Mouse (Mus musculus) E14TG2a.4 (cell line): ENCODE results near the gene Celf2.

Experiments used
- H3K27me3 ChIP-seq: 2 replicates; pipeline ENCODE4 v1.6.1; 2014; ENCODE audit warnings: low read length, control low read depth; ENCODE audit not compliant: insufficient read depth
- H3K36me3 ChIP-seq: 2 replicates; pipeline ENCODE4 v1.6.1; 2014; ENCODE audit warnings: low read length, control low read depth; ENCODE audit not compliant: insufficient read depth
- H3K4me1 ChIP-seq: replicated peaks from 2 replicates; pipeline ENCODE4 v1.6.1; 2014; ENCODE audit warnings: low read depth, low read length, control low read depth
- H3K4me3 ChIP-seq: replicated peaks from 2 replicates; pipeline ENCODE4 v1.5.1; 2014; ENCODE audit warnings: mild to moderate bottlenecking, low read length
- H3K9me3 ChIP-seq: 2 replicates; pipeline ENCODE4 v1.6.1; 2014; ENCODE audit warnings: low read length, control low read depth
- CTCF ChIP-seq: conservative IDR thresholded peaks from 2 replicates; pipeline ENCODE4 v1.5.1; 2014; ENCODE audit warnings: low read length
- NANOG ChIP-seq: IDR thresholded peaks from 2 replicates; pipeline ENCODE4 v1.6.1; 2014; ENCODE audit warnings: borderline replicate concordance, low read length, mixed read lengths
- POU5F1 ChIP-seq: IDR thresholded peaks from 2 replicates; pipeline ENCODE4 v1.6.1; 2014; ENCODE audit warnings: low read length, borderline replicate concordance

Gene Celf2

GRCm38 (mm10) chr2:7367738-7368137, 141.6 kb downstream of the Celf2 start:
- TF ChIP-seq NANOG: no peak
- TF ChIP-seq CTCF: no peak
- TF ChIP-seq POU5F1: no peak
- no peak overlapping the region for H3K4me3 ChIP-seq
- H3K36me3 ChIP-seq: no peaks in the 10 kb centered on the region
- no peaks in the 10 kb centered on the region for H3K27me3 ChIP-seq
- H3K4me1 ChIP-seq: no peaks in the 10 kb centered on the region
- no peaks in the 10 kb centered on the region for H3K9me3 ChIP-seq

- no peak for TF ChIP-seq POU5F1
- no peak for TF ChIP-seq CTCF
- no peak for TF ChIP-seq NANOG
- Histone ChIP-seq H3K9me3 (no peaks in the 10 kb centered on the region), H3K4me1 (no peaks in the 10 kb centered on the region), H3K4me3 (no peak overlapping the region), H3K36me3 (no peaks in the 10 kb centered on the region), H3K27me3 (no peaks in the 10 kb centered on the region)
Measured at GRCm38 (mm10) chr2:7359557-7359956, 149.8 kb downstream of the Celf2 start.

GRCm38 (mm10) chr2:7358816-7359215, 150.5 kb downstream of the Celf2 start:
- Histone ChIP-seq H3K4me3 (no peak overlapping the region), H3K36me3 (no peaks in the 10 kb centered on the region), H3K4me1 (no peaks in the 10 kb centered on the region), H3K27me3 (no peaks in the 10 kb centered on the region), H3K9me3 (no peaks in the 10 kb centered on the region)
- TF ChIP-seq POU5F1: no peak
- no peak for TF ChIP-seq NANOG
- TF ChIP-seq CTCF: no peak

GRCm38 (mm10) chr2:7351234-7351633, 158.1 kb downstream of the Celf2 start:
- Histone ChIP-seq H3K9me3 (peaks cover 6% of the 10 kb centered on the region; the same call in 1 of the 2 replicates), H3K4me3 (no peak overlapping the region), H3K4me1 (no peaks in the 10 kb centered on the region), H3K36me3 (no peaks in the 10 kb centered on the region), H3K27me3 (no peaks in the 10 kb centered on the region)
- TF ChIP-seq POU5F1 (no peak), NANOG (no peak), CTCF (no peak)

GRCm38 (mm10) chr2:7346703-7347461, 162.5 kb downstream of the Celf2 start:
- H3K27me3 ChIP-seq: no peaks in the 10 kb centered on the region
- H3K9me3 ChIP-seq: peaks cover 6% of the 10 kb centered on the region; the same call in 1 of the 2 replicates
- no peak overlapping the region for H3K4me3 ChIP-seq
- TF ChIP-seq POU5F1 (no peak), NANOG (no peak), CTCF (no peak)
- H3K4me1 ChIP-seq: no peaks in the 10 kb centered on the region
- H3K36me3 ChIP-seq: no peaks in the 10 kb centered on the region

- Histone ChIP-seq H3K4me1 (no peaks in the 10 kb centered on the region), H3K9me3 (peaks cover 6% of the 10 kb centered on the region; the same call in 1 of the 2 replicates), H3K27me3 (no peaks in the 10 kb centered on the region), H3K36me3 (no peaks in the 10 kb centered on the region), H3K4me3 (no peak overlapping the region)
- TF ChIP-seq POU5F1: no peak
- no peak for TF ChIP-seq NANOG
- no peak for TF ChIP-seq CTCF
Measured at GRCm38 (mm10) chr2:7344951-7345350, 164.4 kb downstream of the Celf2 start.

GRCm38 (mm10) chr2:7342911-7343478, 166.4 kb downstream of the Celf2 start:
- H3K9me3 ChIP-seq: no peaks in the 10 kb centered on the region
- no peaks in the 10 kb centered on the region for H3K27me3 ChIP-seq
- no peaks in the 10 kb centered on the region for H3K36me3 ChIP-seq
- TF ChIP-seq NANOG (no peak), POU5F1 (no peak), CTCF (no peak)
- H3K4me1 ChIP-seq: no peaks in the 10 kb centered on the region
- H3K4me3 ChIP-seq: no peak overlapping the region

- Histone ChIP-seq H3K4me1 (no peaks in the 10 kb centered on the region), H3K36me3 (no peaks in the 10 kb centered on the region), H3K27me3 (no peaks in the 10 kb centered on the region), H3K9me3 (no peaks in the 10 kb centered on the region), H3K4me3 (no peak overlapping the region)
- TF ChIP-seq NANOG (no peak), POU5F1 (no peak), CTCF (no peak)
Measured at GRCm38 (mm10) chr2:7334846-7335245, 174.5 kb downstream of the Celf2 start.
